Mouse (Mus musculus) adrenal gland, adult 8-10 months (tissue): ENCODE results near the gene Hand1. TPM values are rescaled to one million over a fixed set of nuclear protein-coding genes. Genes with fewer than 3 reads are reported as not detected.
"Not testable (repeated sequence)": the region's sequence is repeated elsewhere in the genome, so short reads cannot be mapped to it uniquely, and the experiment has no call there.

Source experiments
- DNase-seq: peaks from one replicate; pipeline ENCODE4 v3.0.0; 2022
- total RNA-seq, 4 experiments: library from RNA; stranded (reverse); gene quantifications; 2 replicates each; pipeline ENCODE4 v1.2.4; 2022

The Hand1 gene
- total RNA-seq, 4 experiments from 2014 or later, result 10.5 to 28.1 (median 17.4) TPM

DNA sequence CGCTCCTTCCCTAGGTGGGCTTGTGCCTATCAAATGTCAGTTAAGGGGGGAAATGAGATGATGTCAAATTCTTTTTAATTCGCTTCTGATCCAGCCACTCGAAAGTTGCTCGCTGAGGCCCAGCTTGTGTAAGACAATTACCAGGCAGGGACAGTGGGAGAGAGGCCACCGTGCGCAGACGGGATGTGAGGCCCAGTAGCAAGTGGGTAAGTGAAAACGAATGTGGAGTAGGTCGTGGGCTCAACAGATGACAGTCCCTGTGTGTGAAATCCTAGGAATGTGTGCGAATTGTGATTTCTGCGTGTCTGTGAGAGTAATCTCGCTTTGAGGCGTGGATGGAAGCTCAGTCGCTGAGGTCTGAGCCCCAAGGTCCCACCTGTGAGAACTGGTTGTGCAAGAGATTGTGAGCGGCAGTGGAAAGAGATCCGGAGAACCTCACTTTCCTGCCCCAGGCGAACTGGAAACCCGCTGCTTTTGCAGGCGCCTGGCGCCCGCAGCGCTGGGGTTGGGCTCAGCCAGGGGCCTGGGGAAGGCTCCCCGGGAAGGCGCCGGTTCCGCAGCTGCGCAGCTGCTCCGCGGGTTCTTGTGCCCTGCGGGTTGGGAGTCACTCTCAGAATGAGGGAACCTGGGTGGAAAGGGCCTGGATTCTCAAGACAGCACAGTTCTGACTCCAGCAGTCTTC lies 819 bp upstream of the Hand1 start:
- DNase-seq, result no peak

GRCm38 (mm10) chr11:57831861-57832260 lies 757 bp downstream of the Hand1 start:
- DNase-seq, result no peak

- no peak for DNase-seq
Observed at GRCm38 (mm10) chr11:57831281-57831781, 1.3 kb downstream of the Hand1 start.

DNA sequence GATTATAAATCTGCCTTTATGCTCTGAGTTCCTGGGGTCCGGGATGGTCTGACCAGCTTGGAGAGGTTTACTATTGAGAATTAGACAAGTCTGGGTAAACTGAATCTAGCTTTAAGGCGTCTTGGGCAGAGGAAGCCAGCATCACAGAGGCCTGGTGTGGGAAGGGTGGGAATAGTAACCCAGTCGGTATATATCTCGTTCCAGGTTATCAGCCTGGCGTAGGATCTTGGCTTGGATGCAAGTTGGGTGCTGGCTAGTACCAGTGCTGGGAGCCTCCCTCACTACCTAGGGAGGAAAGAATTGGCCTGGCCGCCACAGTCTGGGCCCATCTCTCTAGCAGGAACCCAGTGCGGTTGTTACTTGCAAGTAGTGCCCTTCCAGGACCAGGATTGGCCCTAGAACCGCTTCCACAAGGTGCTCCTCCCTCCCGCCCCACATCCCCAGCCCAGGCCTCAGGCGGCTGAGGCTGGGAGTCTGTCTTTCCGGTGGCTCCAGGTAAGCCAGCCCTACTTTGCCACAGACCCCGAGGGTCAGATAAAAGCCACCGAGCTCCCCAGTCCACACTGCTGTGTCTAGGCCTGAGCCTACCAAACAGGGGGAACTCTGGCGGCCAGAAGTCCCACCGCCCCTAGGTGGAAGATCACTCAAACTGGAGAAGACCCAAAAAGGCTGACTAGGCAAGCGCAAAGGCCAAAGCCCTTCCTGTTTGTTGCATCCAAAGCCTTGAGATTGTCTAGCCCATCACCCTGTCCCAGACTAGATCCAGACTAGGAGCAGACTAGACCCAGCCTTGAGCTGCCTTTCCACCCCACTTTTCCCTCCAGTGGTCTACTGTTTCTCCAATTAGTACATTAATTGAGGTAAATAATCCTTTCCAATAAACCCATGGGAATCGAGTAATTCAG lies 2.5 kb downstream of the Hand1 start:
- DNase-seq, result no peak

DNA sequence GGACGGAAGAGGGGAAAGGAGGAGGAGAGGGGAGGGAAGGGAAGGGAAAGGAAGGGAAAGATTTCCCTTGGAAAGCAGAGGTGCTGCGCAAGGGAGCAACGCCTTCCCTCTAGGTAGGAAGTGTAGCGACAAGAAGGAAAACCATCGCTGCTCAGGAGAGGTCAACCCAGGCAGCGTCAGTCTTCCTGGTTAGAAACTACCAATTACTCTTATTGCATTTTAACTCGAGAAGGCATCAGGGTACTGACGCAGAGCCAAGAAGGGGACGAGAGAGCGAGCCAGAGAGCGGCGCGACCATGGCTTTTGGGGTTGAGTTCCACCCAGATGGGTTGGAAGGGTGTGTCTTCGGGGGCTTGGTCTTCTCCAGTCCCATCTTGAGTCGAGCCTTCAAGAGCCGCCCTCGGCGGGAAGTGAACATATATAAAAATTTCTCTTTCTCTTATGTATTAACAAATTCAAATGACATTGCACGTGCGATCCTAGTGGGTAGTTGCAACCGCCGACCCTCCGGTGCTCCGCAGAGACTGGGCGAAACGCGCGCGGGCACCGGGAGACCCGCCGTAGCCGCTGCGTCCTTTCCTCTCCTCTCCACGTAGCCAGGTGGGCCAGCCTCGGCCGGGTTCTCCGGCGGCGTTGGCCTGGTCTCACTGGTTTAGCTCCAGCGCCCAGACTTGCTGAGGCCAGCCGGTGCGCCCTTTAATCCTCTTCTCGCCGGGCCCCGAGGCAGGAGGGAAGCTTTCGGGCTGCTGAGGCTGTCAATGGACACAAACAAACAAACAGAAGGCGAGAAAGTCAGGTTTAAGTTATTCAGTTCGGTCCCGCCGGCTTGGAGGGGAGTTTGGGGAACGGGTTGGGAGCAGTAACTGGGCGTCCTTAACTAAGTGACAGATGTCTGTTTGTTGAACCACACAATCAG lies 3.4 kb downstream of the Hand1 start:
- DNase-seq, result no peak

GRCm38 (mm10) chr11:57827915-57828545 lies 4.6 kb downstream of the Hand1 start:
- DNase-seq, result no peak

DNA sequence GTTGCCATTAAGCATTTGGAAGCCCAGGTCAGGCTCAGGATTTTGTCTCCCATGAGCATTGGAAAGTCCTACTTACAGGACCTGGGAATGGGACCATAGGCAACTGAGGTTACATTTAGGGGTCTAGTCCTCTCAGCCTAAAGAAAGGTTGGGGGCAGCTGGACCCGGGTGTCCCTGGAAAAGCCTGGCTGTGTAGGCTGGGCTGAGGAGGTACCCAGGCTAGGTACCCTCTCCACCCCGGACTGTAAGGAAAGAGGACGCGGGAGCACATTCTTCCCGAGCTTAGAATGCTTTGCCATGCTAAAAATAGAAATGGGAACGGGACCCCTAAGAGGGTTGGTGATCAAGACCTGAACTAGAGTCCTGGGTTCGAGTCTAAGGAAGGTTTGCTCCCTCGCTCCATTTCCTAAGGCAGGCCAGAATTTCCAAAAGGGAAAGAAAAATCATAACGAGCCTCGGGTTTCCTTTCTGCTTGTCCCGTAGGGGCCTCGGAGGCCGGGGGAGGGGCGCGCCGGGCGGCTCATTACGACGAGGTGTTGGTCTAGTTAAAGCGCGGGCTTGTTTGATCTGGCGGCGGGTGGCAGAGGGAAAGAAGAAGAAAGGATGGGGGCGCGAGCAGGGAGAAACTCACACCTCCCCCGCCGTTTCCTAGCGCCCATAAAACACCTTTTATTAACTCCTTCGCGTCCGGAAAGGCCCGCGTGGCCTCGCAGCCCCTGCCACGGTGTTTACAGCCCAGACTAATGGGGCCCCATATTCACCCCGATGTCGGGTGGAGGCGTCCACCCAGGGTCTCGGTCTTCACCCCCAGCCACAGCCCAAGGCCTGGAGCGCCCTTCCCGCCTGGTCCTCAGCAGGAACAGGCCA lies 5.3 kb downstream of the Hand1 start:
- no peak for DNase-seq

DNA sequence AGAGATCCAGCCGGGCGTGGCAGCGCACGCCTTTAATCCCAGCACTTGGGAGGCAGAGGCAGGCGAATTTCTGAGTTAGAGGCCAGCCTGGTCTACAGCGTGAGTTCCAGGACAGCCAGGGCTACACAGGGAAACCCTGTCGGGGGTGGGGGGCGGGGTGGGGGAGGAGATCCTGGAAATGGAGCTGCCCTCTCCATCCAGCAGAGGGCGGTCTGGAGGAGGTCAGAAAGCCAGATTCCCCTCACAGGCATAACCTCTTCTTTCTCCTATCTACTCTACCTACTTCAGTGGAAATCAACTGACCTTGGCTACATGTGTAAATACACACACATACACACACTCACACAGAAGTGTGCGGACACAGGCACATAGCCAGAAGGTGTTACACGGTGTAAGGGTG lies 7.4 kb downstream of the Hand1 start:
- DNase-seq, result not testable (repeated sequence)

- DNase-seq, result no peak
Observed at GRCm38 (mm10) chr11:57823714-57824113, 8.9 kb downstream of the Hand1 start.

DNA sequence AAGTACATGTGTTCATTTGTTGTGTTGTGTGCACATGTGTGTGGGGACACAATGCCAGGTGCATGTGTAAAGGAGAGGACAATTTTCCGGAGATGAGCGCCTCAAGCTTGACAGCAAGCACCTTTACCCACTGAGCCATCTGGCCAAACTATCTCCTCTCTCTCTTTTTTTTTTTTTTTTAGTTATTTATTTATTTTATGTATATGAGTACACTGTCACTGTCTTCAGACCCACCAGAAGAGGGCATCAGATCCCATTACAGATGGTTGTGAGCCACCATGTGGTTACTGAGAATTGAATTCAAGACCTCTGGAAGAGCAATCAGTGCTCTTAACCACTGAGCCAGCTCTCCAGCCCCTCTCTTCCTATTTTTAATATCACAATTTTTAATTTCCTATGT lies 9.5 kb downstream of the Hand1 start:
- not testable (repeated sequence) for DNase-seq

GRCm38 (mm10) chr11:57819999-57820581 lies 12.5 kb downstream of the Hand1 start:
- DNase-seq, result peak; percentile 51

DNA sequence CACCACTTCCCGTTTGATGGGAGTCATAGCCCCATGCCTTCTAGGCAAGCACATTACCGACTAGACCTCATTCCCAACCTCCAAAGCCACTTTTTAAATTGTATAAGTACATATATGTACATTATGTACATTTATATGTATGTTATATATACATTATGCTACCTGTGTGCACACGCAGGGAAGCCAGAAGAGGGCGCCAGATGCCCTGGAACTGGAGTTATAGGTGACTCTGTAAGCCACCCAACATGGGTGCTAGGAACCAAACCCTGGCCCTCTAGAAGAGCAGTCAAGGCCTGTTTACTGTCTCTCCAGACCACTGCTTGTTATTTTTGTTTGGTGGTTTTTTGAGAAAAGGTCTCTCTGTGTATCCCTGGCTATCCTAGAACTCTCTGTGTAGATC lies 14.4 kb downstream of the Hand1 start:
- no peak for DNase-seq

DNA sequence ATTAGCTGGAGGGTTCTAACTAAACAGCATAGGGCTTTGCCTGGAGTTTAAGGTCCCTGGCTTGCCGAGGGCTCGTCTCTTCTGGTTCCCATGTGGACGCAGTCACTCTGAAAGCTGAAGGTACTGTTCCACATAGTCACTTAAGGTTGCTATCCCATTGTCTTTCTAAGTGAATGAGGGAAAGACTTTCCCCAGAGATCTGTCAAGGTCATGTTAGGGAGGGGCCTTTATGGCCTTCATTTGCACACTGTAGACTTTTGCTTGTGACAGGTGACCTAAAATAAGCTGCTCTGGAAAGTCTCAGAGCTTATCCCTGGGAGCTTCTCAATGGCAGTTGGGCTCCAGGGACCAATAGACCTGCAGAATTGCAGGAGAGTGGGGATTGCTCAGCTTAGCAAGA lies 19.0 kb downstream of the Hand1 start:
- no peak for DNase-seq

DNA sequence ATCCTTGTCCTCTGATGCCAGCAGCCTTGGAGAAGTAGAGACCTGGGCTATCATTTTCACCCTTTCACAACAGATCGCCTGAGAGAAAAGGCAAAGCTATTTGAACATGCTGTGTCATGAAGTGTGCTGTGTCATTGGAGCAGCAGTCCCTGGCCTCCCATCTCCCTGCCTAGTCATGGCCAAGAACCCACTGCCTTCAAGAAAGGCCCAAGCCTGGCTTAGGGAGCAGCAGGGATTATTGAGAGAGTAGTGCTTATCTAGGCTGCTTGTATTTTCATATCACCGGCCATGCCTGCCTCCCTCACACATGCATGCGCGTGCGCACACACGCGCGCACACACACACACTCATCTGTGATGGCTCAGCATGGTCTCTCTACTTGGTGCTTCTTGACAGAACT lies 20.4 kb downstream of the Hand1 start:
- no peak for DNase-seq

GRCm38 (mm10) chr11:57811006-57811405 lies 21.6 kb downstream of the Hand1 start:
- DNase-seq, result no peak

GRCm38 (mm10) chr11:57809732-57810098 lies 22.9 kb downstream of the Hand1 start:
- DNase-seq, result no peak

DNA sequence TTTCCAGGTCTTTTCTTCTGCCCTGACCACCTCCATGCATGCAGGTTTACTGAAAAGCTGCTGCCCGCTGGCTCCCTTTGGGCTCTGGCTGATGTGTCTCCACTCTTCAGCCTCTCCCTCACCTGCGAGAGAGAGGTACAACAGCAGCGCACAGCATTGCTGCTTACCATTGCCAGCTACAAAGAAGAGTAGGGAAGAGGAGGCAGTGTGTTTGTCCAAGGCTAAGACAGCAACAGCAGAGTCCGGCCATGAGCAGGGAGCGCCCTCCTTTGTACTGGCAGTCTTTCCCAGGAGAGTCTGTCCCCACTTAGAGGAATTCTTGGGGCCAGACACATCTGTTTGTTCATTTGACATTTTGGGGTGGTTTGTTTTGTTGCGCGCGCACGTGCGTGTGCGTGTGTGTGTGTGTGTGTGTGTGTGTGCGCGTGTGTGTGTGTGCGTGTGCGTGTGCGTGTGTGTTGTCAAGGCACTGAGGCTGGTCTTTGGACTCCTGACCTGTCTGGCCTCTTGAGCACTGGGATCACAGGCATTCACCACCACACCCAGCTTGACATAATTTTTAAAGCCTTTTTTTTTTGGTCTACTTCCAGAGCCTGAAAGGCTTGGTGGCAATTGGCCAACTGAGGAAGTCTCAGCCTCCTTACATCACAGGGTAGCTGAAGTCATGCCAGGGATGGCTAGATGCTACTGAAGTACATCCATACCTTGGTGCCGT lies 23.4 kb downstream of the Hand1 start:
- DNase-seq, result no peak

GRCm38 (mm10) chr11:57805047-57805446 lies 27.6 kb downstream of the Hand1 start:
- DNase-seq, result no peak

DNA sequence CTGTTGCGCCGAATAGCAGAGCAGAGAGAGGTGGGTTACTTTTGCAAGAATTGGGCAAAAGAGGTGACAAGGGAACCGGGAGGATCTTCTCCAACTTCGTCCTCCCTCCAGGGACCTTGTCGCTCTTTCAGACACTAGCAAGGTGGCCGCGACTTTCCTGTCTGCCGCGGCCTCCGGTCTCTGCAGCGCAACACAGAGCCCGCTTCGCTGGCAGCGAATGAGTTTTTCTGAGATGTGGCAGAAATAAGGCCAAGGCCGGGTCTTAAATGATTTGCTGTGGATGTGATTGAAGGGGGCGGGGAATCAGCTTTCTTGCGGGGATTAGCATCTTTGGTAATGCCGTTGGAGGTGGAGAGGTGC lies 30.1 kb downstream of the Hand1 start:
- DNase-seq, result peak; percentile 44
